Mouse (Mus musculus): ENCODE results near the gene Luzp1. TPM values are rescaled to one million over a fixed set of nuclear protein-coding genes. Genes with fewer than 3 reads are reported as not detected.

The Luzp1 gene
- polyA plus RNA-seq, 1 experiment from 2014 or later: 135 TPM

DNA sequence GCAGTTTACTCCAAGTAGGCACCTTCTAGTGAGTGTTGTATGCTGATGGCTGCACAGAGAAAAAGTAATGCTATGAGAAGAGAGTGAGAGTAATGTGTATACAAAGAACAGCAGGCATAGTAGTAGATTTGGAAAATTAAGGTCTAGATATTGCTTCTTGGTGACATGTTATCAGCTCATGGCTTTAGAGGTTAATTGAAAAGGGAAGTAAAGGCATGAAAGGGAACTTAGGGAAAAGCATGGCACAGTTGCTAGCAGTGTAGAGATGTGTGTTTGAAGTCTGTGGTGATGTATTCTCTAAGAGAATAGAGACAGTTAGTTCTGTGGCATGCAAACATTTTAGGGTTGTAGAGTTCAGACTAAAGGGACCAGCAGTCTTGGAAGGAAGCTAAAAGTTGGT, 50.3 kb downstream of the Luzp1 start:
- H3K4me1 ChIP-seq: no peaks in the 10 kb centered on the region
- H3K4me3 ChIP-seq: no peak overlapping the region
- H3K36me3 ChIP-seq: peaks cover 26% of the 10 kb centered on the region
- no peaks in the 10 kb centered on the region for H3K9me3 ChIP-seq (replicated peaks)
- no peak for DNase-seq (ENCODE audit: low spot score)
- H3K27me3 ChIP-seq (ENCODE audit: low read depth, poor library complexity, severe bottlenecking): no peaks in the 10 kb centered on the region
- no peak overlapping the region for H3K27ac ChIP-seq (replicated peaks)

- no peak overlapping the region for H3K4me3 ChIP-seq
- WGBS: 84% methylated on average over 5 of the region's 5 CpGs
These were observed 52.3 kb downstream of the Luzp1 start for GRCm38 (mm10) chr4:136521898-136522297.

DNA sequence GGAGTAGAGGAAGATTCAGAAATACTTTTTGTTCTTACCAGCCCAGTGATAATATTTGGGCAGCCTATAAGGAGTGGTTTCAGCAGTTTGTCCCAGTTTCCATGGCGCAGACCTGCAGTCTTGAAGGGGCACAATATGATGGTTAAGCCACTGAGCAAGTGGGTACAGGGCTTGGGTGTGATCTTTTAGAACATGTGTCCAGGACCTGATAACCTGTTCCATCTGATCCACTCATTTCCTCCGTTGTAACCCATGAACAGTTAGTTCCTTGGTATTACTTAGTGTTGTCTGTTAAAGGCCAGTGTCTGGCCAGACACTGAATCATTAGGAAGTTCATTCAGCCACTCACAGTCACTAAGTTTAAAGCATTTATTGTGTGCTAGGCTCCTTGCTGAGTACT, 54.7 kb downstream of the Luzp1 start:
- H3K4me3 ChIP-seq: no peak overlapping the region
- peaks cover 40% of the 10 kb centered on the region for H3K36me3 ChIP-seq
- whole genome bisulfite sequencing: 92% methylated on average over 2 of the region's 2 CpGs
- H3K9me3 ChIP-seq (replicated peaks): no peaks in the 10 kb centered on the region
- no peak for DNase-seq (ENCODE audit: low spot score)
- no peak overlapping the region for H3K27ac ChIP-seq (replicated peaks)
- no peaks in the 10 kb centered on the region for H3K27me3 ChIP-seq (ENCODE audit: low read depth, poor library complexity, severe bottlenecking)
- H3K4me1 ChIP-seq: no peaks in the 10 kb centered on the region

More at GRCm38 (mm10) chr4:136521898-136522297, 52.3 kb downstream of the Luzp1 start:
- H3K9me3 ChIP-seq (replicated peaks): no peaks in the 10 kb centered on the region
- no peak for DNase-seq (ENCODE audit: low spot score)
- no peaks in the 10 kb centered on the region for H3K4me1 ChIP-seq
- H3K27me3 ChIP-seq (ENCODE audit: low read depth, poor library complexity, severe bottlenecking): no peaks in the 10 kb centered on the region
- no peak overlapping the region for H3K27ac ChIP-seq (replicated peaks)
- peaks cover 23% of the 10 kb centered on the region for H3K36me3 ChIP-seq

DNA sequence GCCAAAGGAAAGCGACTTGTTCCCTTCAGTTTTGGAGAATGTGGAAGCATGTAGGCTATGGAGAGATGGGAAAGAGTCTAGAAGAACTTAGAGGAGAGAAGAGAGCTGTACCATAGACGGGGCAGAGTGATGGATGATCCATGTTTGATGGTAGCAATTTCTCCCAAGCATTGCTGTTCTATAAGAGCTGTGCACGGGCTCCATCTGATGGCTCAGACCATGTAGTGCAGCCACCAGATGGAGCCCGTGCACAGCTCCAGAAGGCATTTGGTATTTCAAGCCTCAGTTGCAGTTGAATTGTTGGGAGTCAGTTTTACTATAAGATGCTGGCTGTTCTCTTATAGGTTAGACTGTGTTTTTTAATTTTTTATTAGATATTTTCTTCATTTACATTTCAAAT, 56.9 kb downstream of the Luzp1 start:
- no peaks in the 10 kb centered on the region for H3K27me3 ChIP-seq (ENCODE audit: low read depth, poor library complexity, severe bottlenecking)
- no peaks in the 10 kb centered on the region for H3K9me3 ChIP-seq (replicated peaks)
- no peaks in the 10 kb centered on the region for H3K4me1 ChIP-seq

DNA sequence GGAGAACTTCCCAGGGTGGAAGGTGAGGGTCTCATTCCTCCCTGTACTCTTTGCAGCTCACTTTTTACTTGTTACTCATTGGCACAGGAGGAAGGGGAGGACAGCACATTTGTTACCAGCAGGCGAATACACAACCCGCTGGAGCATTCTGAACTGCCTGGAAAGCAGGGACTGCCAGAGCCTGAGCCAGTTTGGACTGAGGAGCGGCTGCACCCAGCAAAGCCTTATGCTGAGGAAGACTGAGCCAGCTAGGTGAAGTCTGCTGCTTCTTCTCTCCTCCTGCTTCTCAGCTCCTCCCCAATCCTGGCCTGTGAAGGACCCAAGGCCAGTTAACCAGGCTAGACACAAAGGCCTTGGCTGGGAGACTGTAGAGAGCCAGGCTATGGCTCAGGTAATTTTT, 75.6 kb downstream of the Luzp1 start:
- Histone ChIP-seq H3K9me3 (replicated peaks) (no peaks in the 10 kb centered on the region), H3K36me3 (peaks cover 100% of the 10 kb centered on the region)
- WGBS: 94% methylated on average over 3 of the region's 3 CpGs

More for the DNA sequence above, 56.9 kb downstream of the Luzp1 start:
- Histone ChIP-seq H3K36me3 (peaks cover 52% of the 10 kb centered on the region), H3K4me3 (no peak overlapping the region), H3K27ac (replicated peaks) (no peak overlapping the region)
- DNase-seq (ENCODE audit: low spot score): peak; percentile 27
- WGBS: 29% methylated on average over 4 of the region's 4 CpGs

DNA sequence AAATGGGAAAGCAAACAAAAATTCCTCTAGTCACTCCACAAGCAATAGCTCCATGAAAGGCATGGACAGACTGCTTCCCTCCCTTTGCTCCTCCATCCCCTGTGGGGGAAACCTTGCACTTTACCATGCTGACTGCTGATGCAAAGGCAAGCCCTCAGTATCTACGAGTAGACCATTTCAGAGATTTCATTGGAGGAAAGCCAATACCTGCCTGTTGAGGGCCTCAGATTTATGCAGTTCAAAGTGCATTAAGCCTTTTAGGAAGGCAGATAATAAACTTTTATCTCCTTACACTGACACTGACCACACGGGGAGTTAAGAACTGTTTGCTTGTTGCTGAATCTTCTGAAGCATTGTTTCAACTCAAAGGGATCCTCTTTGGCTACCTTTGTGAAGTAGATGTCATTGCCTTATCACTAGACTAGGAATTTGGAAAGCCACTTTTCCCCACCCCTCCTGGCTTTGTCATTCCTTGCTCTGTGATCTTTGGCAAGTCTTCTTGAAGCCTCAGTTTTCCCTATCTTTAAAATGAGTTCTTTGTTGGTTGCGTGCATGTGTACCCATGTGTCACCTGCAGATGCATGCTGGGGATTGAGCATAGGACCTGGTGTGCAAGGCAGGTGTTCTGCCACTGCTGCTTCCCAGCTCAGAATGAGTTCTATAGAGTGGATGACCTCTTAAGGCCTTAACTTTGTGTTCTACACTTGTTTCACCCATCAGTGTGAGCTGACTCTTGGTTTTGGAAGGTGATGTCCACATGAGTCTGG, 76.9 kb downstream of the Luzp1 start:
- no peak overlapping the region for H3K4me3 ChIP-seq
- H3K27me3 ChIP-seq (ENCODE audit: low read depth, poor library complexity, severe bottlenecking): no peaks in the 10 kb centered on the region
- no peak for DNase-seq (ENCODE audit: low spot score)
- peaks cover 10% of the 10 kb centered on the region for H3K4me1 ChIP-seq
- 85% methylated on average over 3 of the region's 3 CpGs for WGBS
- H3K36me3 ChIP-seq: peaks cover 100% of the 10 kb centered on the region
- no peaks in the 10 kb centered on the region for H3K9me3 ChIP-seq (replicated peaks)
- no peak overlapping the region for H3K27ac ChIP-seq (replicated peaks)

More for the DNA sequence above, 75.6 kb downstream of the Luzp1 start:
- Histone ChIP-seq H3K27me3 (ENCODE audit: low read depth, poor library complexity, severe bottlenecking) (no peaks in the 10 kb centered on the region), H3K27ac (replicated peaks) (no peak overlapping the region), H3K4me1 (peaks cover 10% of the 10 kb centered on the region), H3K4me3 (no peak overlapping the region)
- DNase-seq (ENCODE audit: low spot score): no peak

DNA sequence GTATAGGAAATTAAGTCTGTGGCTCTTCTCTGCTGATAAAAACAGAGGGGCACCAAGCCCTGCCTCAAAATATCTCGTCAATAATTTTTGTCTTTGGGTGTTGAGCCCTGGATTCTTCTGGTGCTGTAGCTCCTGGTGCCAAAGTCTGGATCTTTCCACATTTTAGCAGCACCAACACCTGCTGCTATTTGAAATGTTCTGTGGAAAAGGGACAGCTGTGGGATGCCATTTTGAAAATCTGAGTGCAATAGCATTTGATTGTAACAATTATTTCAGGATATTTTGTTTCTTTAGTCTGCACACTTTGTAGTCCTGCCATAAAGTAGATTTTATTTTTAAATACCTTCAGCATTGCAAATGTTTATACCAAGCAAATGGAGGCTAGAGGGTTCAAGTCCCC, 78.2 kb downstream of the Luzp1 start:
- Histone ChIP-seq H3K9me3 (replicated peaks) (no peaks in the 10 kb centered on the region), H3K4me3 (no peak overlapping the region), H3K27ac (replicated peaks) (no peak overlapping the region), H3K27me3 (ENCODE audit: low read depth, poor library complexity, severe bottlenecking) (no peaks in the 10 kb centered on the region), H3K36me3 (peaks cover 100% of the 10 kb centered on the region), H3K4me1 (peaks cover 10% of the 10 kb centered on the region)
- WGBS: 87% methylated on average over 1 of the region's 1 CpGs
- DNase-seq (ENCODE audit: low spot score): no peak

GRCm38 (mm10) chr4:136548381-136548801, 78.8 kb downstream of the Luzp1 start:
- no peak overlapping the region for H3K27ac ChIP-seq (replicated peaks)
- DNase-seq (ENCODE audit: low spot score): no peak
- no peaks in the 10 kb centered on the region for H3K9me3 ChIP-seq (replicated peaks)
- peaks cover 100% of the 10 kb centered on the region for H3K36me3 ChIP-seq
- no peak overlapping the region for H3K4me3 ChIP-seq
- 70% methylated on average over 1 of the region's 1 CpGs for WGBS
- no peaks in the 10 kb centered on the region for H3K27me3 ChIP-seq (ENCODE audit: low read depth, poor library complexity, severe bottlenecking)
- peaks cover 10% of the 10 kb centered on the region for H3K4me1 ChIP-seq

DNA sequence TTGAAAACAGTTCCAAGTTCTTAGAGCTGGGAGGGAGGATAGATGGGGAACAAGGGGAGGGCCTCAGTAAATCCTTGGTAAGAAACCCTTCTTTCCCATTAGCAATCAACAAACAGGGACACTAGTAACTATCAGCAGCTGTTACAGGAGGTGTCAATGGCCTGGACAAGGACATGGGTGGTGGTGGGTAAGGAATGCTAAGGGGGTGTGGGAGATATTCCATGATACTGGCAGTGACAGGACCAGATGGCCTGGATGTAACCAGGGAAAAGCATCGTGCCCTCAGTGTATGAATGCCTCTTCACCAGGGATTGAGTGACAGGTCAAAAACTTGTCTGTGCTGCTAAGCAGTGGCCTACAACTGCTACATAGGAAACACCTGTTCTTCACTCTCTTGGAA, 83.5 kb downstream of the Luzp1 start:
- 88% methylated on average over 1 of the region's 1 CpGs for WGBS
- peaks cover 98% of the 10 kb centered on the region for H3K36me3 ChIP-seq

GRCm38 (mm10) chr4:136557638-136558037, 88.1 kb downstream of the Luzp1 start:
- 89% methylated on average over 2 of the region's 2 CpGs for WGBS
- H3K9me3 ChIP-seq (replicated peaks): no peaks in the 10 kb centered on the region
- peaks cover 98% of the 10 kb centered on the region for H3K36me3 ChIP-seq

More for the DNA sequence above, 83.5 kb downstream of the Luzp1 start:
- H3K9me3 ChIP-seq (replicated peaks): no peaks in the 10 kb centered on the region
- no peak for DNase-seq (ENCODE audit: low spot score)
- peaks cover 10% of the 10 kb centered on the region for H3K4me1 ChIP-seq
- H3K27me3 ChIP-seq (ENCODE audit: low read depth, poor library complexity, severe bottlenecking): no peaks in the 10 kb centered on the region
- no peak overlapping the region for H3K4me3 ChIP-seq
- no peak overlapping the region for H3K27ac ChIP-seq (replicated peaks)

DNA sequence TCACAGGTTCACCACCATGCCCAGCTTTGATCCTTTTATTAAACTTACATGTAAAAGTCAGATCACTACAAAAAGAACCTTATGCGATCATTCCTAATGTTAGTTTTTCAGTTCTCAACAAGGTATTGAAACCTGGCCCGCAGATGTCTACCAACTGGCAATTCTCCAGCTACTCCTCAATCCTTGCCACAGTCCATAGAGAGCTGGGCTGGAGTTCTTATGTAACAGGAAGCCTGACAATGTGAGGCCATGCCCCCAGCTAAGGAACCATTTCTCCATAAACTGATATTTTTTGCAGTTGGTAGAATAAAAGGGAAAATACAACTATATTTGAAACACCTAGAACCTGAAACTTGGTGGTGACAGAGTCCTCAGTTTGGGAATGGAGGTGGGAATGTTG, 90.1 kb downstream of the Luzp1 start:
- Histone ChIP-seq H3K4me1 (no peaks in the 10 kb centered on the region), H3K4me3 (no peak overlapping the region), H3K27ac (replicated peaks) (no peak overlapping the region), H3K9me3 (replicated peaks) (no peaks in the 10 kb centered on the region), H3K27me3 (ENCODE audit: low read depth, poor library complexity, severe bottlenecking) (no peaks in the 10 kb centered on the region), H3K36me3 (peaks cover 98% of the 10 kb centered on the region)
- DNase-seq (ENCODE audit: low spot score): no peak
- 98% methylated on average over 2 of the region's 2 CpGs for WGBS

More at GRCm38 (mm10) chr4:136557638-136558037, 88.1 kb downstream of the Luzp1 start:
- H3K4me1 ChIP-seq: no peaks in the 10 kb centered on the region
- no peak for DNase-seq (ENCODE audit: low spot score)
- no peak overlapping the region for H3K4me3 ChIP-seq
- no peaks in the 10 kb centered on the region for H3K27me3 ChIP-seq (ENCODE audit: low read depth, poor library complexity, severe bottlenecking)
- H3K27ac ChIP-seq (replicated peaks): no peak overlapping the region

DNA sequence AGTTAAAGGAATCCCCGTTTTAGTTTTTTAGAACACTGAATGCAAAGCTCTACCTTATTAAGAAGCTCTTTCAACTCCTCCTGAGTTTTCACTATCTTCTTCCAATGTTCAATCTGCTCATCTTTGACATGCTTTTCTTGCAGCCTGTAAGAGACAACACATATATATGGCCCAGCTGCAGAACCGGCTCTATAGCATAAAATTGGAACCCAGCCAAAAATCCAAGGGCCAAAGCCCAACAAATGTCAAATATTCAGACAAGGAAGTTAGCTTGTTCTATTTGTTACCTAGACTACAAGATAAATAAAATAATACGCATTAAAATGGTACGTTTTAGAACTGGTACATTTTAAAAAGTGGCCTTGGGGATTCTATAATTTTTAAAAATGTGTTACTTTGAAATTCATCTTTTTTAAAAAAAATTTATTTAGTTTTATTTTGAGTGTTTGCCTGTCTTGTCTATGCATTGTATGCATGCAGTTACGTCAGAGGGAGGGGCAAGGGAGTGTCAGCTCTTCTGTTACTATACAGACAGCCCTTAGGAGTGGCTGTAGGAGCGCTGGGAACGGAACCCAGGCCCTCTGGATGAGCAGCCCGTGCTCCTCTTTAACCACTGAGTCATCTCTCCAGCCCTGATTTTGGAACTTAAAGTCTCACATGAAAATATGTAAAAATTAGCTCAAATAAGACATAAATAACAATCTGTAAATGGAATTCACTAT, 90.9 kb downstream of the Luzp1 start:
- DNase-seq (ENCODE audit: low spot score): no peak
- WGBS: 92% methylated on average over 8 of the region's 8 CpGs

GRCm38 (mm10) chr4:136562755-136563154, 93.2 kb downstream of the Luzp1 start:
- H3K4me3 ChIP-seq: no peak overlapping the region
- H3K27me3 ChIP-seq (ENCODE audit: low read depth, poor library complexity, severe bottlenecking): no peaks in the 10 kb centered on the region
- H3K9me3 ChIP-seq (replicated peaks): no peaks in the 10 kb centered on the region
- no peak overlapping the region for H3K27ac ChIP-seq (replicated peaks)
- H3K4me1 ChIP-seq: no peaks in the 10 kb centered on the region
- DNase-seq (ENCODE audit: low spot score): no peak
- H3K36me3 ChIP-seq: peaks cover 100% of the 10 kb centered on the region
- WGBS: 89% methylated on average over 6 of the region's 6 CpGs

More for the DNA sequence above, 90.9 kb downstream of the Luzp1 start:
- Histone ChIP-seq H3K27me3 (ENCODE audit: low read depth, poor library complexity, severe bottlenecking) (no peaks in the 10 kb centered on the region), H3K4me1 (no peaks in the 10 kb centered on the region), H3K36me3 (peaks cover 100% of the 10 kb centered on the region), H3K4me3 (no peak overlapping the region), H3K9me3 (replicated peaks) (no peaks in the 10 kb centered on the region), H3K27ac (replicated peaks) (no peak overlapping the region)
